Mouse (Mus musculus): Measurements from ENCODE around the gene Sntg2.
A peak's percentile ranks its signal among the peaks of the same experiment; 100 is the strongest.

The Sntg2 gene

DNA sequence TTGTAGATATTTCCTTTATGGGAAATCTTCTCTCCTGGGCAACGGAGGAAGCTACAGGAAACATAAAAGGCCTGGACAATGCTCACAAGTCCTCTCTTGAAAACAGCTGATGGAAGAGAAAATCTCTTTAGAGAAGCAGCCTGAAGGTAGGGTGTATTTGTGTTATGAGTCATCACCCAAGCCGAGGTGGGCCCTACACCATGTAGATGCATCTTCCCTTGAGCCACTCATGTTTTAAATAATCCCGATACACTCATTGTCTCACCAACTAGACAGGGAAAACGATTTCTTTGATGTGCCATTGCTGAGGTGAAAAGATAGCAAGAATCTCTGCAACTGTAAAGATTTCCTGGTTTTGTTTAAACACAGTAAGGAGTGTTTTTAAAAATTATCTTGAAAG, 89.4 kb downstream of the Sntg2 start:
- DNase-seq (ENCODE audit: low spot score in 2 of 2): no peak

- DNase-seq (ENCODE audit: low spot score in 2 of 2): no peak
These were observed 100.8 kb downstream of the Sntg2 start for GRCm38 (mm10) chr12:30272242-30272985.

DNA sequence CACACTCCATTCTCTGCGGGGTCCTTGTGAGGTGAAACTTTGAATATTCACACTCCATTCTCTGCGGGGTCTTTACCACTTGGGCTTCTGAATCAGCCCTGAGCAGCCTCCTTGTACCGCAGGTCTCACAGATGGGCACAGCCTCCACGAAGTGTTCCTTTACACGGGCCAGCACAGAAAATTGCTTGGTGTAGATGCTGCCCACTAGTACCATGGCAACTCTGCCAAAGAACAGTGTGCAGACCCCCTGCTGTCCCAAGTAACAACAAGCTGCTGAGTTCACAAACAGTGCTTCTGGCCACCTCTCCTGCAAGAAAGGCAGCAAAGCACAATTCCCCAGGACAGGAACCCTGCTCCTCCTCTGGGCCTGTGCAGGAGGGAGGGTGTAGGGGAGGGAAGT, 109.0 kb downstream of the Sntg2 start:
- DNase-seq (ENCODE audit: low spot score in 2 of 2): no peak

DNA sequence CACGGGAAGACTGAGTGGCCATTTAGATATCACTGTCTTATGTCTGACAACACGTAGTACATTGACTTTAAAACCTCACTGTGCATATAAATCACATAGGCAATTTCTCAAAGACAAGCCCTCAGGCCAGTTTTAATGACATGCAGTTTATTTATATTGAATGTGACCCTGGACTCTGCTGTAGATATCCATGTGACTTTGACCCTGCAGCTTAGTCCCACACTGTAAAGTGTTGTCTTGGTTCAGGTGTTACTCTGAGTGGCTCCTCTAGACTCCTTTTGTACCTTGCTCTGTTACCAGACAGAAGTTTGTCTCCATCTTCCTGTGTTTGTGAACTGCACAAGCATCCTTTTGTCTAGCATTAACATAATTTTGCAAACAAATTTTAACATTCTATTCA, 112.0 kb downstream of the Sntg2 start:
- no peak for DNase-seq (ENCODE audit: low spot score in 2 of 2)

DNA sequence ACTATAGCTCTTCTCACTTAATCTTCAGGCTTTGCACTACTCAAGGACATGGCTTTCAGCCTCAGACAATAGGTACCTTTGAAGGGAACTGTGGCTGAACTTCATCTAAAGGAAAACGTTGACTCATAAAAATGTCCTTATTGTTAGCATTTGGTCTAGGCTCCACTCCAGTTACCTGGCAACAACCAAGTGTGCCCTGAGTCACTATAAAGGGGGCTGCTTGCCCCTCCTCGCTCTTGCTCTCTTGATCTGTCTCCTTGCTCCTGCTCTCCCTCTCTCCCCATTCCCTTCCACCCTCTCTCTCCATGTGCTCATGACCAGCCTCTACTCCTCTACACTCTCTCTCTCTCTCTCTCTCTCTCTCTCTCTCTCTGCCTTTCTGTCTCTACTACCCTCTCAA, 114.5 kb downstream of the Sntg2 start:
- DNase-seq (ENCODE audit: low spot score in 2 of 2): no peak

DNA sequence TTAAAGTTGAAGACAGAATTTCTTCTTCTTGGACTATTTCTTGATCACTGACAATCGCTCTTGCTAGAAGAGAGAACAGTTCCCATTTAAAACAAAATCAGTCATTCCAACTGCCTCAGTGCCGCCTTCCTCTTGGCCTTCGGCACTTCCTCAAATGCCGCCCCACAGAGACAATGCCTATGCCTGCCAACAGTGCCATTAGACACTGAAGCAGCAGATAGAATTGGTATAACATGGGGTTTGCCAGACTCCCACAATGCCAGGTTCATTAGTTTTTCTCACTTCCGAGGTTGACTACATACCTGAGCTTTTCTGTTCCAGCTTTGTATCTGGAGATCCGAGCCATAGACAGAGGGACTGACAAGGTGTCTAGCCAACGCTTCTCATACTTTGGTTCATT, 115.5 kb downstream of the Sntg2 start:
- no peak for DNase-seq (ENCODE audit: low spot score in 2 of 2)

DNA sequence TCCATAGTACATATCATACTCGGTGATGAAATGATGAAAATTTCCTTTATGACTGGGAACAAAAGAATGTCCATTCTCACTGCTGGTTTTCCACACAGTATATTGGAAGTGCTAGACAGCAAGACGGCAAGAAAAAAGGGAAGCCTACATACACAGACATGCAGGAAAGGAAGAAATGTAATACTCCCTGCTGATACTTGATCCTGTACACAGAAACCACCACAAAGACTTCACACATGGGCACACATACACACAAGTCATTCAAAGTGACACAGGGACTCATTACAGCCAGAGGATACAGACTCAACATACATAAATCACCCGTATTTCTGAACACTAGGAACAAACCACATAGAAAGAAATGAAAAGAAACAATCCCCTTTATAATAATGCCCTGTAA, 117.0 kb downstream of the Sntg2 start:
- no peak for DNase-seq (ENCODE audit: low spot score in 2 of 2)

DNA sequence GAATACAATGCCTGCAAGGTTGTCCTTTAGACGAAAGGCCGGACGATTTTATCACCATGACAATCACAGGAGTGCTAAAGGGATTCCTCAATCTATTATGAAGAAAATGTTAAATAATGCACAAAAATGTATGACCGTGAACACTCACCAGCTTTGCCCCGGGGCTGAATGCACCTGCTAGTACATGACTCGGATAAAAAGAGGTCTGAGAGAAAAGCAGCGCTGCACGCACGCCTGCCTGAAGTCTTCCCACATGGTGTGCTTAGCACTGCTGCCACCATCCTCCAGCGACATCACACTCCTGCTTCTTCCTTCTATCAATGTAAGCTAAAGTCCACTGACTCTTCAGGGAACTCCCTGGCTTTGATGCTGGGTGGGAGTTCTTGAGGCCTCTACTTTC, 118.6 kb downstream of the Sntg2 start:
- no peak for DNase-seq (ENCODE audit: low spot score in 2 of 2)

DNA sequence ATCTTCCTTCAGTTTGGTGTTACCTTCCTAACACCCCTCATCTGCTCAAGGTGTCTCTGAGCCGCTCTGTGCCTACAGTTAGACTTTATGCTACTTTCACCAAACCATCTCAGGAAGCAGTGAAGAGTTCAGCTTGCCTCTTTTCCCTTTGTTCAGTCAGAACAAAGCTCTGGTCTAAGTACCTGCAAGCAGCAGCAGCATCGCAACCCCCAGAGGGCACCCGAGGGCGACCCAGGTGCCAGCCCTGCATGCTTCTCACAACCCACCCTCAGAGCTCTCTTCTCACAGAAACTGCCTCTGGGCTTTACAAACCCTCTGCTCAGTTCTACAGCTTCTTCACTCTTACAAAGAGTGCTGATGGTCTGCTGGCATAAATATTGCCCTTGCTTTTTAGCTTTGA, 120.8 kb downstream of the Sntg2 start:
- no peak for DNase-seq (ENCODE audit: low spot score in 2 of 2)

DNA sequence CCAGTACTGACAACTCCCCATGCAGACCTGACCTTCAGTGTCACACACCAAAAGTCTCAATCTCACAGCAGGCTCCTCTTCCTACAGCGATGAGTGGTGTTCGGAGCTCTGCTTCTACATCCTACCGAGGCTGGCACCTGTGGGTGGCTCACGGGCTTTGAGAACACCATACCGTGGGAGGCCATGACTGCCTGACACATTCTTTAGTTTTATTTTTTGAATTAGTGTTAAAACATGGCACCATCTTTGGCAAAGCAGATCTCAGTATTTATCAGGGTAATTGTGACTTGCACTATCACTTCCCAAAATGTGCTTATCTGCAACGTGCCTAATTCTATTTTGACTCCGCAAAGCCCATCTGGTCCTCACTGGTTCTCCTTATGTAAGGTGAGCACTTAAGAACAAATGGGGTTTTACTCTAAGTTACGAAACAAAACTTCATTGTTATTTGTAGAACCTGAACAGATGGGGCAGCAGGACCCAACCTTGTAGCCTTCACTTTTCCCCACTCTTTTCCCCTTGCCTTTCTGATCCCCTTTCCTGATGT, 121.8 kb downstream of the Sntg2 start:
- DNase-seq (ENCODE audit: low spot score in 2 of 2): no peak

- DNase-seq (ENCODE audit: low spot score in 2 of 2): no peak
These were observed 124.1 kb downstream of the Sntg2 start for GRCm38 (mm10) chr12:30249068-30249467.

DNA sequence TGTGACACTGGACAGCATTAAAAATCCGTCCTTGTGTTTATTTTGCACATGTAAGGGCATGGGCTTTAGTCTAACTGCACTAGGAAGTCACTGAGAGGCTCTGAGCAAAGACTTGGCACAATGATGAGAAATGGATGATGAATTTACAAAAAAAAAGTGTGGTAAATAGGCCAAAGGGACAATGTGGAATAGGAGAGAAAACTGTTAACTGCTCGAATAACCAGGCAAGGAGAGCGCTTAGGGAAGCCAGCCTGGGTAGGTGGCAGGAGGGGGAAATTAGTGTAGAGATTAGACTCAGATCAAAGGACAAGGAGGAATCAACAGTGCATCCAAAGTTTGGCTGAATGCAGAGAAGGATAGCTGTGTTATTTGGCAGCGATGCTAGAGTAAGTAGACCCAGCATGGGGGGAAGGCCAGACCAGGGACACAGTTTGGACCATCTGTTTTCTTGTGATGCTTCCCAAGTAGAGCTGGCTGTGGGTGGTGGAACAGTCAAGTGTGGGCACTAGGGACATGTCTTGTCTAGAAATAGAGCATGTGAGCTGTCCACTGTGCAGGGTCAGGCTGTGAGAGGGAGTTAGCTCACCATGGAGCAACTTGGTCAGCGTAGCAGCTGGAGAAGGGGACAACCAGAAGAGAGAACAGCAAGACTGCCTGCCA, 126.8 kb downstream of the Sntg2 start:
- peak in 1 of 2 experiments; percentile 15 for DNase-seq (ENCODE audit: low spot score in 2 of 2)

DNA sequence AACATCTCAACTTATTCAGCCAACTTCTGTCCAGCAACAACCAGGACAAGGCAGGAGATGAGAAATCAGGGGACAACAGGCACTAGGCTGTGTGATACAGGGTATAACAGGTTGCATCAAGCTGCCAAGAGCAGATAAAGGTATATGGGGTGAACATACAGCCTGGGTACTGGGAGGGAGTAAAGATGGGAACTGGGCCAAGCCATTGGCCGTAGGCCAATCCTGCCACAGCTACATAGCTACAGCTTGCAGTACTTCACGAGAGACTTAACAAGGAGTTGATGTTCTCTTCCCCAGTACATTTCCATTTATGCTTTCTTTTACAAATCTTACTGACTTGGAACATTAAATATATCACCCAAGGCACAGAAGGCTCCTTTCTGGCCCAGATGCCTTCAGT, 129.0 kb downstream of the Sntg2 start:
- no peak for DNase-seq (ENCODE audit: low spot score in 2 of 2)

DNA sequence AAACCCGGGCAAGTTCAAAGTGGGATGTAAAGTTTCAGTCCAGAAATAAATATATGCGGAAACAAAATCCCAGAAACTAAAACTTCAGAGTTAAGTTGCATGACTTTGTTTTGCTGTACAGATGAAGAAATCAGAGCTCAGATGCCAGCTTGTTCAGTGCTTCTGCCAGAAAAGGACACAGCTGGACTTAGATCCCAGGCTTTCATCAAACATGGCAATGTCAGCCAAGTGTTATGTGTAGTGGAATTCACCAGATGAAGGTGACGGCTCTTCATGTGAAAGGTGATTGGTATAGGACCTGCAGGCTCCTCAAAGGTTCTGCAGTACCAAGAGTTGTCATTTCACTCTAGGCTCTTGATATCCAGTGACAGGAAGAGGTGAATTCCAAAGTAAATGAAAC, 132.3 kb downstream of the Sntg2 start:
- no peak for DNase-seq (ENCODE audit: low spot score in 2 of 2)

DNA sequence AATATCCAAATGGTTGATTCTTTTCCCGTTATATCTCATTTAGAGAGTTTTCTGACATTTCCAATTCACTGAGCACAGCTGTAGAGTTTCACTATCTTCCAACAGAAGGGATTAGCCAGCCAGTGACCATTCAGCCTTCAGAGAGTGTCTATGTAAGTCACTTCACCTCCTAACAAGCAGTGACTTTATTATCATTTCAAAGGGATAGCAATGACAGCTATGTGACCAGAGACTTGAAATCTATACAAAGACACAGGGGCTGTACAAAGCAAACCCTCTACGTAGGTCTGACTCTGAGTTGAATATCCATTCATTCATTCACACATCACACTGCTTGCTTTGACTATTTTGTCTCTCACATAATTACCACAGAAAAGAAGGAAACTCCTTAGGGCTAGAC, 138.2 kb downstream of the Sntg2 start:
- DNase-seq (ENCODE audit: low spot score in 2 of 2): no peak

GRCm38 (mm10) chr12:30228004-30228403, 145.2 kb downstream of the Sntg2 start:
- no peak for DNase-seq (ENCODE audit: low spot score in 2 of 2)

GRCm38 (mm10) chr12:30226247-30226646, 146.9 kb downstream of the Sntg2 start:
- DNase-seq (ENCODE audit: low spot score in 2 of 2): no peak

DNA sequence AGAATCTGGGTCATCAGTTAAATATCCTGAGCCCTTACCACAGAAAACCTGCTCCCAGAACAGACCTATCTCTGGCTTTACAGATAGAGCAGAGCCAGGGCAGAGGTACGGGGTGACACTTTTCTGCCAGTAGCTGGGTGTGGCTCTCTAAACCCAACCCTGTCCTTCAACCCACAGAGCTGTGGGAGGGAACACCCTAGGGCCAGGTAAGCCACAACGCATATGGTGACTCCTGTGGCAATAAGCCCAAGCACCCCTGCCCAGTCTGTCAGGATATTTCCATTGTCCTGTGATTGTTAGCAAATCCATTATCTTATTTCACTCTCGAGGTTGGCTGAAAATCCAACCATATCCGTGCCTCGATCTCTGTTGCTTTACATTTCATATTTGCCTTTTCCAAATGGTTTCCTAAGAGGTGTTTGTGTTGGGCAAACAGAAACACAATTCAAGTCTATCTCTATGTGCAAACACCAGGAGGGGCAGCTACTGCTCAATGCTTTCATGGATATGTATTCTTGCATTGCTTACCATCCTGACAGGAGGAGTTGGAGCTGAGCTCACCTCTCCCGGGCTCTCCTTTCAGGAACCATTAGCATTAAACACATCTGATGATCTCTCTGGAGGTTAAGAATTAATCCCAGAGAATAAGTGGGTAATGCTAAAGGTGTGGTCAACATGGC, 156.3 kb downstream of the Sntg2 start:
- no peak for DNase-seq (ENCODE audit: low spot score in 2 of 2)

DNA sequence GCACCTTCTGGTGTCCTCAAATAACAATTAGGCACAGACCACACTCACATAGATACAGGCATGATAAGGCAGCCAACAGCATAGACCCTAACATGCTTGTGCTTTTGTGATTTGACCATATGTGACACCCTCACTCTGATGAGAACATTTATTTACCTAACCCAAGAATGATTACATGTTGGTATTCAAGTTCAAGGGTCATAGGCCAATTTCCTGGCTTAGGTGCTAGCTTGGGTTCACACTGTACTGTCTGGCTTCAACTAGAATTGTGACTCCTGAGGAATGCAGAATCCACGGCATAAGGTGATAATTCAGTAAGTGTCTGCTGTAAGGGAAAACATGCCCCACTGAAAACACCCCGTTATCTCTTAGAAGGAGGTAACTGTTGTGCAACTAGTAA, 158.4 kb downstream of the Sntg2 start:
- no peak for DNase-seq (ENCODE audit: low spot score in 2 of 2)

DNA sequence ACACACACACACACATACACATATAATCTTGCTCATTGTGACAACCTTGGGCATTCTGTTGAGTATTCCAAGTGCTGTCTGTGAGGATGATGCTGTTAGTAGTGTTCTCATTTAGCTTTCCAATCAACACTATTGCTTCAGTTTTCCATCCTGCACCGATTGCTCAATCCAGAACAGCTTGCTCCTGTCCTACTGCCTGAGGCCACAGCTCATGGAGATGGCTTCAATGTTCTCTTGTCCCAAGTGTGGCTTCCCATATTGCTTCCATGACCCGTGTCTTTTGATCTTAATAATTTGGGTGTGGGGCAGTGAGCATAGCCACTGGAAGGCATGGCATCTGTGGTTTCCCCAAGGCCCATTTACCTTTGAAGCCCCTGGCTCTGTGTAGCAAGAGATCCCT, 162.8 kb downstream of the Sntg2 start:
- DNase-seq (ENCODE audit: low spot score in 2 of 2): no peak

- DNase-seq (ENCODE audit: low spot score in 2 of 2): no peak
These were observed 164.6 kb downstream of the Sntg2 start for GRCm38 (mm10) chr12:30208527-30208926.

DNA sequence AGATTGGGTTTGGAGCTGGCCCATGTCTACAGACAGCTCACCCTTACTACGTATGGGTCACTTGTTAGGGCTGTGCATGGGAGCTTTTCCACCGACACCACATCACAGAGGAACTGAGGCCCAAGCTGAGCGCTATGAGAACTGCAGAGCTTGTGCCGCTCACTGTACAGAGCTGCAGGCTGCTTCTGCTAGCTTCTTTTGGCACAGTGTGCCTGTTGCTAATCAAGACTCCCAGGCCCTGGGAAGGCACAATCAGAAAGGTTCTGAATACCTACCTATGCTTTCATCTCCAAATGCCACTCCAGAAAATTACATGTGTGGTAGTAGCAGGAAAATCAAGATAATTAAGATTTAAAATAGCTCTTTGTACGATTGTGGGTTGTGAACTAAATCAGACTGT, 165.1 kb downstream of the Sntg2 start:
- no peak for DNase-seq (ENCODE audit: low spot score in 2 of 2)

- DNase-seq (ENCODE audit: low spot score in 2 of 2): no peak
These were observed 168.7 kb downstream of the Sntg2 start for GRCm38 (mm10) chr12:30204457-30204856.
